Mouse (Mus musculus): Measurements from ENCODE around the gene Tbc1d30. TPM values are rescaled to one million over a fixed set of nuclear protein-coding genes. Genes with fewer than 3 reads are reported as not detected.

Tbc1d30 gene
- polyA plus RNA-seq, 1 experiment from 2014 or later = 2.1 TPM

GRCm38 (mm10) chr10:121218616-121219015, 132.5 kb downstream of the Tbc1d30 start:
- Histone ChIP-seq H3K4me3 (ENCODE audit: control insufficient read depth in 1 of 2, insufficient read depth in 1 of 2, low read depth in 1 of 2, low read length in 2 of 2) (no peak overlapping the region), H3K36me3 (ENCODE audit: control insufficient read depth, insufficient read depth, low read length) (no peaks in the 10 kb centered on the region), H3K9ac (ENCODE audit: low read length) (no peak overlapping the region), H3K27me3 (ENCODE audit: control insufficient read depth, insufficient read depth, low read length) (no peaks in the 10 kb centered on the region), H3K4me1 (ENCODE audit: control insufficient read depth in 2 of 2, insufficient read depth in 2 of 2, low read length in 2 of 2) (no peaks in the 10 kb centered on the region), H3K4me2 (ENCODE audit: low read length) (no peak overlapping the region), H3K9me3 (ENCODE audit: control insufficient read depth, low read length) (0 out of 2 replicates have a peak, but pooled peaks cover 5% of the 10 kb centered on the region), H3K27ac (replicated peaks in 1 of 2; ENCODE audit: control insufficient read depth in 1 of 2, insufficient read depth in 1 of 2, low read depth in 2 of 2, low read length in 2 of 2) (no peak overlapping the region)
- 80% methylated on average over 7 of the region's 7 CpGs for WGBS
- no peak for ATAC-seq (ENCODE audit: insufficient number of reproducible peaks, insufficient read depth, low FRiP score, low read depth)

- H3K27me3 ChIP-seq (ENCODE audit: control insufficient read depth, insufficient read depth, low read length) = no peaks in the 10 kb centered on the region
- no peak overlapping the region for H3K9ac ChIP-seq (ENCODE audit: low read length)
- H3K4me3 ChIP-seq (ENCODE audit: control insufficient read depth in 1 of 2, insufficient read depth in 1 of 2, low read depth in 1 of 2, low read length in 2 of 2) = no peak overlapping the region
- no peak overlapping the region for H3K4me2 ChIP-seq (ENCODE audit: low read length)
- H3K4me1 ChIP-seq (ENCODE audit: control insufficient read depth in 2 of 2, insufficient read depth in 2 of 2, low read length in 2 of 2) = no peaks in the 10 kb centered on the region
- no peaks in the 10 kb centered on the region for H3K36me3 ChIP-seq (ENCODE audit: control insufficient read depth, insufficient read depth, low read length)
- no peak for ATAC-seq (ENCODE audit: insufficient number of reproducible peaks, insufficient read depth, low FRiP score, low read depth)
- 0 out of 2 replicates have a peak, but pooled peaks cover 5% of the 10 kb centered on the region for H3K9me3 ChIP-seq (ENCODE audit: control insufficient read depth, low read length)
- 94% methylated on average over 3 of the region's 3 CpGs for WGBS
- H3K27ac ChIP-seq (replicated peaks in 1 of 2; ENCODE audit: control insufficient read depth in 1 of 2, insufficient read depth in 1 of 2, low read depth in 2 of 2, low read length in 2 of 2) = no peak overlapping the region
Measured at GRCm38 (mm10) chr10:121216804-121217203, 134.3 kb downstream of the Tbc1d30 start.

Other genes starting within 250 kb of the Tbc1d30 start
- gene Gns, start 13.8 kb upstream of the Tbc1d30 start, polyA plus RNA-seq (2014; fragmentation: Nextera tagmentation; extraction: Ambion mirVana) = 39.0 and 40.8 TPM in 2 replicates
- gene Rassf3, start 125.1 kb upstream of the Tbc1d30 start, polyA plus RNA-seq (2014; fragmentation: Nextera tagmentation; extraction: Ambion mirVana) = 25.1 and 25.3 TPM in 2 replicates
- 24.7 and 26.4 TPM in 2 replicates for gene Tbk1, start 235.5 kb upstream of the Tbc1d30 start, polyA plus RNA-seq (2014; fragmentation: Nextera tagmentation; extraction: Ambion mirVana)

All from heart, embryonic 14.5 days (tissue).